Mouse (Mus musculus): ENCODE data around the gene G430095P16Rik. TPM values are rescaled to one million over a fixed set of nuclear protein-coding genes. Genes with fewer than 3 reads are reported as not detected.

The G430095P16Rik gene
- polyA plus RNA-seq, 1 experiment, result 1.0 TPM

- TF ChIP-seq POLR2A (IDR thresholded peaks at IDR 0.05; ENCODE audit: borderline replicate concordance, low read depth, low read length) (no peak), CTCF (IDR thresholded peaks at IDR 0.05; ENCODE audit: low read depth, low read length) (no peak)
- no peak overlapping the region for H3K4me3 ChIP-seq (ENCODE audit: insufficient read depth, low read length)
- H3K4me1 ChIP-seq (ENCODE audit: control insufficient read depth, insufficient read depth, low read length), result peaks cover 14% of the 10 kb centered on the region
- H3K27ac ChIP-seq (ENCODE audit: insufficient read depth, low read depth, low read length), result no peak overlapping the region
These were observed 7.1 kb downstream of the G430095P16Rik start for GRCm38 (mm10) chr8:84729921-84730362.

GRCm38 (mm10) chr8:84730541-84731370, 7.9 kb downstream of the G430095P16Rik start:
- H3K27ac ChIP-seq (ENCODE audit: insufficient read depth, low read depth, low read length), result no peak overlapping the region

GRCm38 (mm10) chr8:84731371-84732177, 8.8 kb downstream of the G430095P16Rik start:
- Histone ChIP-seq H3K4me3 (ENCODE audit: insufficient read depth, low read length) (no peak overlapping the region), H3K27ac (ENCODE audit: insufficient read depth, low read depth, low read length) (no peak overlapping the region), H3K4me1 (ENCODE audit: control insufficient read depth, insufficient read depth, low read length) (no peaks in the 10 kb centered on the region)
- no peak for TF ChIP-seq CTCF (IDR thresholded peaks at IDR 0.05; ENCODE audit: low read depth, low read length)
- TF ChIP-seq POLR2A (IDR thresholded peaks at IDR 0.05; ENCODE audit: borderline replicate concordance, low read depth, low read length), result no peak

More at GRCm38 (mm10) chr8:84730541-84731370, 7.9 kb downstream of the G430095P16Rik start:
- Histone ChIP-seq H3K4me3 (ENCODE audit: insufficient read depth, low read length) (no peak overlapping the region), H3K4me1 (ENCODE audit: control insufficient read depth, insufficient read depth, low read length) (peaks cover 6% of the 10 kb centered on the region)
- TF ChIP-seq POLR2A (IDR thresholded peaks at IDR 0.05; ENCODE audit: borderline replicate concordance, low read depth, low read length), result no peak
- TF ChIP-seq CTCF (IDR thresholded peaks at IDR 0.05; ENCODE audit: low read depth, low read length), result no peak

GRCm38 (mm10) chr8:84732545-84732944, 9.7 kb downstream of the G430095P16Rik start:
- H3K4me1 ChIP-seq (ENCODE audit: control insufficient read depth, insufficient read depth, low read length), result no peaks in the 10 kb centered on the region
- TF ChIP-seq POLR2A (IDR thresholded peaks at IDR 0.05; ENCODE audit: borderline replicate concordance, low read depth, low read length) (no peak), CTCF (IDR thresholded peaks at IDR 0.05; ENCODE audit: low read depth, low read length) (no peak)
- no peak overlapping the region for H3K27ac ChIP-seq (ENCODE audit: insufficient read depth, low read depth, low read length)
- no peak overlapping the region for H3K4me3 ChIP-seq (ENCODE audit: insufficient read depth, low read length)

GRCm38 (mm10) chr8:84732996-84733395, 10.2 kb downstream of the G430095P16Rik start:
- Histone ChIP-seq H3K27ac (ENCODE audit: insufficient read depth, low read depth, low read length) (no peak overlapping the region), H3K4me3 (ENCODE audit: insufficient read depth, low read length) (no peak overlapping the region), H3K4me1 (ENCODE audit: control insufficient read depth, insufficient read depth, low read length) (peaks cover 3% of the 10 kb centered on the region)
- TF ChIP-seq POLR2A (IDR thresholded peaks at IDR 0.05; ENCODE audit: borderline replicate concordance, low read depth, low read length) (no peak), CTCF (IDR thresholded peaks at IDR 0.05; ENCODE audit: low read depth, low read length) (no peak)

GRCm38 (mm10) chr8:84733959-84734358, 11.2 kb downstream of the G430095P16Rik start:
- no peak overlapping the region for H3K4me3 ChIP-seq (ENCODE audit: insufficient read depth, low read length)
- H3K27ac ChIP-seq (ENCODE audit: insufficient read depth, low read depth, low read length), result no peak overlapping the region
- TF ChIP-seq CTCF (IDR thresholded peaks at IDR 0.05; ENCODE audit: low read depth, low read length) (no peak), POLR2A (IDR thresholded peaks at IDR 0.05; ENCODE audit: borderline replicate concordance, low read depth, low read length) (no peak)
- peaks cover 5% of the 10 kb centered on the region for H3K4me1 ChIP-seq (ENCODE audit: control insufficient read depth, insufficient read depth, low read length)

- no peak overlapping the region for H3K4me3 ChIP-seq (ENCODE audit: insufficient read depth, low read length)
- H3K4me1 ChIP-seq (ENCODE audit: control insufficient read depth, insufficient read depth, low read length), result peaks cover 7% of the 10 kb centered on the region
- H3K27ac ChIP-seq (ENCODE audit: insufficient read depth, low read depth, low read length), result no peak overlapping the region
- no peak for TF ChIP-seq POLR2A (IDR thresholded peaks at IDR 0.05; ENCODE audit: borderline replicate concordance, low read depth, low read length)
- TF ChIP-seq CTCF (IDR thresholded peaks at IDR 0.05; ENCODE audit: low read depth, low read length), result no peak
These were observed 11.9 kb downstream of the G430095P16Rik start for GRCm38 (mm10) chr8:84734680-84735079.

- Histone ChIP-seq H3K4me1 (ENCODE audit: control insufficient read depth, insufficient read depth, low read length) (peaks cover 7% of the 10 kb centered on the region), H3K27ac (ENCODE audit: insufficient read depth, low read depth, low read length) (no peak overlapping the region), H3K4me3 (ENCODE audit: insufficient read depth, low read length) (no peak overlapping the region)
- TF ChIP-seq CTCF (IDR thresholded peaks at IDR 0.05; ENCODE audit: low read depth, low read length), result no peak
- TF ChIP-seq POLR2A (IDR thresholded peaks at IDR 0.05; ENCODE audit: borderline replicate concordance, low read depth, low read length), result no peak
These were observed 12.8 kb downstream of the G430095P16Rik start for GRCm38 (mm10) chr8:84735597-84735996.

- no peak overlapping the region for H3K4me3 ChIP-seq (ENCODE audit: insufficient read depth, low read length)
- TF ChIP-seq POLR2A (IDR thresholded peaks at IDR 0.05; ENCODE audit: borderline replicate concordance, low read depth, low read length), result no peak
- no peak for TF ChIP-seq CTCF (IDR thresholded peaks at IDR 0.05; ENCODE audit: low read depth, low read length)
- H3K27ac ChIP-seq (ENCODE audit: insufficient read depth, low read depth, low read length), result no peak overlapping the region
- peaks cover 7% of the 10 kb centered on the region for H3K4me1 ChIP-seq (ENCODE audit: control insufficient read depth, insufficient read depth, low read length)
These were observed 13.7 kb downstream of the G430095P16Rik start for GRCm38 (mm10) chr8:84736521-84736920.

Measured in bone marrow macrophage, adult 2 months (primary cell).